19 mouse cellular contexts compared by ENCODE assay signal in the genomic region with DNA sequence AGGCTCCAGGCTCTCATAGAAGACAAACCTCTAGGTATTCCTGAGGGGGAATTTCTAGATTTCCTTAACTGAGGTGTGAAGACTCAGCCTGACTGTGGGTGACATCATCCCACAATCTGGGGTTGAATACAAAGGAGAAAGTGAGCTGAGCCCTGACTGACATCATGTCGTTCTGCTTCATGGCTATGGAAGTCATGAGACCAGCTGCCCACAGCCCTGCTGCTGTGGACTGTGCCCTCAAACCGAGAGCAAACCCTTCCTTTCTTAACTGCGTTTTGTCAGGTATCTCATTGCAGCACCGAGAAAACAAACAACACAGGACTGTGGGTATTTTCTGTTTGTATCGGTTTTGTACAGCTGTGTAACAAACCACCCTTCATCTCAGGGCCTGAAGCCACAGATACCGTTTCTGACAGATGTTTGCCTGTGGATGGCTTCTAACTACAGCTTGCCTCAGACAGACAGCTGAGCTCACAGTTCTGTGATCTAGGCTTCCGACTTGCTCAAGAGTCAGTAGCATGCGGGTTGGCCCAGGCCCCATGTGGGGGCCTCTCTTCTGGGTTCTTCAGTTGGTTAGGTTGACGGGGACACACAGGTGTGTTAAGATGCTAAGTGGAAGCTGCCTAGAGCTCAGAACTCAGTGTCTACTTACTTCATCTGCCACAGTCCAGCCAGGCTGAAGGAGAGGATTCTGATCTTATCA.
DNase-seq lines count a peak whose midpoint lies in the region; ATAC-seq and TF ChIP-seq lines count a peak whose summit lies in the region.
"Had no signal": no experiment of that assay in that cellular context is flagged by ENCODE, and none has a peak within 500 bp of the region (broad histone marks: within the 10 kb centered on the region; RNA-seq: fewer than 3 reads in every experiment).

No protein-coding gene starts in this region.

- H3K4me2 ChIP-seq in kidney, postnatal 0 days (ENCODE audit: low read length) = no peak overlapping the region
- H3K4me2 ChIP-seq in CH12.LX (ENCODE audit: insufficient read depth, low read depth, poor library complexity, severe bottlenecking) = no peak overlapping the region
- H3K4me2 ChIP-seq in lung, postnatal 0 days (replicated peaks; ENCODE audit: low read depth, low read length) = no peak overlapping the region
- H3K4me2 ChIP-seq: embryonic facial prominence, embryonic 12.5 days; forebrain, embryonic 15.5 days; heart, embryonic 11.5 days; heart, embryonic 15.5 days; hindbrain, embryonic 12.5 days had no signal

- H3K9ac ChIP-seq in kidney, postnatal 0 days (ENCODE audit: low read depth, low read length) = no peak overlapping the region
- no peak overlapping the region for H3K9ac ChIP-seq in CH12.LX (ENCODE audit: insufficient read depth, low read depth)
- H3K9ac ChIP-seq in lung, postnatal 0 days (replicated peaks; ENCODE audit: low read depth) = no peak overlapping the region
- H3K9ac ChIP-seq: embryonic facial prominence, embryonic 12.5 days; forebrain, embryonic 15.5 days; heart, embryonic 15.5 days; hindbrain, embryonic 12.5 days had no signal

- no peak for DNase-seq in kidney, postnatal 0 days (ENCODE audit: low spot score)
- DNase-seq in kidney, adult 8-10 months = no peak
- DNase-seq in CH12.LX (ENCODE audit: extremely low read depth) = peak; percentile 46
- DNase-seq in thymus, postnatal 14 days = peak; percentile 47
- DNase-seq in gastrocnemius, postnatal 25 days = no peak
- DNase-seq in lung, postnatal 0 days (ENCODE audit: low spot score) = no peak
- DNase-seq: adrenal gland, postnatal 10 days; cerebellum, adult 11 months; cerebellum, adult 9-10 months; cerebellum, postnatal 25 days; gastrocnemius, postnatal 10 days; heart, adult 2 months had no signal

- in situ Hi-C loops in CH12.LX (cut with MboI; ENCODE audit: low pct_ligation_motif_present, low pct_unique_long_range_greater_than_20kb, low sequenced_read_pairs) = no loop called here

- H3K79me2 ChIP-seq in CH12.LX (replicated peaks; ENCODE audit: control insufficient read depth, extremely low read depth, insufficient read depth, poor library complexity, severe bottlenecking) = no peaks in the 10 kb centered on the region

- H3K27ac ChIP-seq in kidney, postnatal 0 days = no peak overlapping the region
- no peak overlapping the region for H3K27ac ChIP-seq in CH12.LX (ENCODE audit: insufficient read depth, low read depth)
- H3K27ac ChIP-seq in lung, postnatal 0 days (ENCODE audit: low read length) = no peak overlapping the region
- H3K27ac ChIP-seq: embryonic facial prominence, embryonic 12.5 days; forebrain, embryonic 15.5 days; heart, adult 2 months; heart, embryonic 15.5 days; hindbrain, embryonic 12.5 days had no signal

- peak; percentile 57; the same call in 1 of the 2 replicates for ATAC-seq in kidney, postnatal 0 days (replicated peaks; ENCODE audit: low FRiP score, low read depth)
- ATAC-seq in lung, postnatal 0 days = no peak
- ATAC-seq: CD4-positive, CD25-positive, alpha-beta regulatory T cell, adult 4 months; forebrain, embryonic 15.5 days; hindbrain, embryonic 16.5 days had no signal

- TF ChIP-seq EP300 in CH12.LX (IDR thresholded peaks at IDR 0.05; ENCODE audit: low read length) = peak; percentile 31; the same call in 1 of the 2 replicates
- no peak for TF ChIP-seq EP300 in lung, postnatal 0 days (IDR thresholded peaks at IDR 0.05)

- no peak for TF ChIP-seq RAD21 in CH12.LX (IDR thresholded peaks at IDR 0.05; ENCODE audit: low read depth, low read length)

- H3K4me1 ChIP-seq in kidney, postnatal 0 days (replicated peaks; ENCODE audit: insufficient read depth, low read length) = no peaks in the 10 kb centered on the region
- peaks cover 9 to 34% of the 10 kb centered on the region in 2 experiments for H3K4me1 ChIP-seq in CH12.LX (ENCODE audit: control insufficient read depth in 1 of 2, insufficient read depth in 2 of 2)
- no peaks in the 10 kb centered on the region for H3K4me1 ChIP-seq in lung, postnatal 0 days (ENCODE audit: insufficient read depth, low read depth, low read length)
- H3K4me1 ChIP-seq: embryonic facial prominence, embryonic 12.5 days; heart, embryonic 15.5 days had no signal

- H3K27me3 ChIP-seq in kidney, postnatal 0 days (ENCODE audit: insufficient read depth, low read length) = no peaks in the 10 kb centered on the region
- H3K27me3 ChIP-seq in CH12.LX (replicated peaks) = peaks cover 35% of the 10 kb centered on the region
- H3K27me3 ChIP-seq in lung, postnatal 0 days (replicated peaks; ENCODE audit: insufficient read depth, low read length) = no peaks in the 10 kb centered on the region
- H3K27me3 ChIP-seq: embryonic facial prominence, embryonic 12.5 days; forebrain, embryonic 15.5 days; heart, embryonic 15.5 days; hindbrain, embryonic 12.5 days had no signal

- no peaks in the 10 kb centered on the region for H3K36me3 ChIP-seq in kidney, postnatal 0 days (ENCODE audit: insufficient read depth, low read length)
- H3K36me3 ChIP-seq in CH12.LX (replicated peaks in 1 of 2; ENCODE audit: control insufficient read depth in 1 of 2, insufficient read depth in 1 of 2, low read length in 1 of 2) = no peaks in the 10 kb centered on the region
- no peaks in the 10 kb centered on the region for H3K36me3 ChIP-seq in lung, postnatal 0 days (ENCODE audit: insufficient read depth, low read length)
- H3K36me3 ChIP-seq: embryonic facial prominence, embryonic 12.5 days; forebrain, embryonic 15.5 days; heart, embryonic 15.5 days; hindbrain, embryonic 12.5 days had no signal

- TF ChIP-seq POLR2A in CH12.LX (IDR thresholded peaks at IDR 0.05; ENCODE audit: low read depth, low read length) = no peak

- H3K4me3 ChIP-seq in kidney, postnatal 0 days (replicated peaks; ENCODE audit: low read depth, low read length) = no peak overlapping the region
- no peak overlapping the region for H3K4me3 ChIP-seq in CH12.LX (replicated peaks in 1 of 3; ENCODE audit: low read depth in 2 of 3, low read length in 2 of 3, poor library complexity in 1 of 3)
- H3K4me3 ChIP-seq in lung, postnatal 0 days (ENCODE audit: low read depth, low read length) = no peak overlapping the region
- H3K4me3 ChIP-seq: embryonic facial prominence, embryonic 12.5 days; forebrain, embryonic 15.5 days; heart, adult 2 months; heart, embryonic 15.5 days; hindbrain, embryonic 12.5 days had no signal

- dilution Hi-C loops in CH12.LX (cut with MboI; ENCODE audit: extremely low pct_ligation_motif_present, extremely low pct_unique_long_range_greater_than_20kb, low sequenced_read_pairs) = no loop called here

- 79% methylated on average over 9 of the region's 9 CpGs for WGBS in kidney, postnatal 0 days
- whole genome bisulfite sequencing in lung, postnatal 0 days = 79% methylated on average over 9 of the region's 9 CpGs

- H3K9me3 ChIP-seq in kidney, postnatal 0 days (replicated peaks; ENCODE audit: low read length) = no peaks in the 10 kb centered on the region
- no peaks in the 10 kb centered on the region for H3K9me3 ChIP-seq in CH12.LX (replicated peaks; ENCODE audit: low read length)
- no peaks in the 10 kb centered on the region for H3K9me3 ChIP-seq in lung, postnatal 0 days (ENCODE audit: low read length)
- H3K9me3 ChIP-seq: embryonic facial prominence, embryonic 12.5 days; forebrain, embryonic 15.5 days; heart, embryonic 15.5 days; hindbrain, embryonic 12.5 days had no signal

- TF ChIP-seq CTCF in kidney, postnatal 0 days (IDR thresholded peaks at IDR 0.05; ENCODE audit: low read depth) = no peak
- no peak for TF ChIP-seq CTCF in CH12.LX (conservative IDR thresholded peaks at IDR 0.05 in 1 of 2, IDR thresholded peaks at IDR 0.05 in 1 of 2; ENCODE audit: low read depth in 2 of 2, low read length in 2 of 2)
- no peak for TF ChIP-seq CTCF in lung, postnatal 0 days (IDR thresholded peaks at IDR 0.05)

TF ChIP-seq in CH12.LX, 34 proteins besides CTCF, POLR2A, EP300 and RAD21:
- TF ChIP-seq UBTF (IDR thresholded peaks at IDR 0.05; ENCODE audit: low read depth, low read length) (0 out of 2 replicates have a peak, but pooled peaks have one; percentile 27), JUND (conservative IDR thresholded peaks at IDR 0.05; ENCODE audit: low read depth, low read length) (0 out of 2 replicates have a peak, but pooled peaks have one; percentile 13), BHLHE40 (IDR thresholded peaks at IDR 0.05; ENCODE audit: low read depth, low read length) (peak; percentile 84), ZMIZ1 (IDR thresholded peaks at IDR 0.05; ENCODE audit: low read depth, low read length) (no peak), ETS1 (conservative IDR thresholded peaks at IDR 0.05; ENCODE audit: low read depth, low read length) (peak; percentile 70), TBP (conservative IDR thresholded peaks at IDR 0.05; ENCODE audit: low read depth, low read length) (0 out of 2 replicates have a peak, but pooled peaks have one; percentile 48)

Comparison
In these comparisons a context has a peak if more than half of its experiments do, and no peak if none do; other contexts are left out.
1. DNase-seq: peak in CH12.LX (single experiment) and thymus, postnatal 14 days (single experiment); none in kidney, postnatal 0 days (single experiment), kidney, adult 8-10 months (0 of 2), gastrocnemius, postnatal 25 days (single experiment) and lung, postnatal 0 days (single experiment).